Mouse (Mus musculus): Measurements from ENCODE around the gene Ttc39b.
A peak's percentile ranks its signal among the peaks of the same experiment; 100 is the strongest.

The Ttc39b gene

DNA sequence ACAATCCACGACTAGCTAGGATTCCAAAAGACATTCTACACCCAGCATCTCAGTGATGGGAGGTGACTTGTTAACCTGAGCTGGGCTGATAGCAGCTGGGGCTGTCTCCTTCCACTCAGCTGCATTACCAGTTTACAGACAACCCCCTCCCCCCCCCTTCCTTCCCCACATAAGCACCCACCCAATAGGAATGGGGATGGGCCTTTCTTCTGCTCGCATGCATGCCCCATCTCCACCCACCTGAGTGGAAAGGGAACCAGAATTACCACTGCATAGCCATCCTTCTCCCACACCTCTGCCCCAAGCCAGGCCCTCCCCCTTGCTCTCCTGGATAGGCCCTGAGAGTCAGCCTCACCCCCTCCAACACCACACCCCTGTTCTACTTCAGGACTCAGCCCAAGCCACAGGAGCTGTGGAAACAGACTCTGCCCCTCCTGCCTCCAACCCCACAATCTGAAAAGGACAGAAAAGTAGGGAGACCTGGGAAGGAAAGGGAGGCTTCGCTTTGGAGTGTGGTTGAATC lies 6.2 kb downstream of the Ttc39b start:
- no peak for DNase-seq (ENCODE audit: low spot score in 2 of 2)

DNA sequence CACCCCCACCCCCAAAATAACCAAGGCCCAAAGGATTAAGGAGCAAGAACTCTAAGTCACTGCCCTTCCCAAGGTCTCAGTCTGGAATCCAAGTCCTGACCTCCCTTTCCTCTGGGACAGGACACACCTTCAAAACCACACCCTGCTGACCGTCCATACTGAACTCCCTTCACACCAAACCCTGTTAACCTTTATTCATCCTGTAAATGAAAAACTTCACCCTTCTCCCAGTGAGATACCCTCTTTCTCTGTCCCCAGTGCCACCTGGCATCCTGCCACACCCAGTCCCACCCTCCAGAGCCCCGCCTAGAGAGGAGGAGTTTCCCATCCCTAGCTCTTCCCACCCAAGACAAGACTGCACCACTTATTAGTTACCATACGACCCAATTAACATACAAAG lies 7.3 kb downstream of the Ttc39b start:
- DNase-seq (ENCODE audit: low spot score in 2 of 2) = no peak

DNA sequence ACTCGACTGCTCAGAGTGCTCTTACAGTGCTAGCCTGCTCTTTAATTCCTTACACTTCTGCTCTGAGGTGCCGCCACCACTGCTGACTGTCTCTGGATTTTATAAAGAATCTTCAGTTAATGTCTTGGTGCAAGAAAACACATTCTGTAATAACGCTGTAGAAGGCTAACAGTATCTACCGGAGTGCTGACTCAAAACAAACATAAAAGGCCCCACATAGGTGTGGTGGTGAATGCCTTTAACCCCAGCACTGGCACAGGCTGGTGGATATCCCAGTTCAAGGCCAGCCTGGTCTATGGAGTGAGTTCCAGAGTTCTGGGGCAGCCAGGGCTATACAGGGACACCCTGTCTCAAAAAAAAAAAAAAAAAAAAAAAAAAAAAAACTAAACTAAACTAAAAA lies 8.1 kb downstream of the Ttc39b start:
- no peak for DNase-seq (ENCODE audit: low spot score in 2 of 2)

DNA sequence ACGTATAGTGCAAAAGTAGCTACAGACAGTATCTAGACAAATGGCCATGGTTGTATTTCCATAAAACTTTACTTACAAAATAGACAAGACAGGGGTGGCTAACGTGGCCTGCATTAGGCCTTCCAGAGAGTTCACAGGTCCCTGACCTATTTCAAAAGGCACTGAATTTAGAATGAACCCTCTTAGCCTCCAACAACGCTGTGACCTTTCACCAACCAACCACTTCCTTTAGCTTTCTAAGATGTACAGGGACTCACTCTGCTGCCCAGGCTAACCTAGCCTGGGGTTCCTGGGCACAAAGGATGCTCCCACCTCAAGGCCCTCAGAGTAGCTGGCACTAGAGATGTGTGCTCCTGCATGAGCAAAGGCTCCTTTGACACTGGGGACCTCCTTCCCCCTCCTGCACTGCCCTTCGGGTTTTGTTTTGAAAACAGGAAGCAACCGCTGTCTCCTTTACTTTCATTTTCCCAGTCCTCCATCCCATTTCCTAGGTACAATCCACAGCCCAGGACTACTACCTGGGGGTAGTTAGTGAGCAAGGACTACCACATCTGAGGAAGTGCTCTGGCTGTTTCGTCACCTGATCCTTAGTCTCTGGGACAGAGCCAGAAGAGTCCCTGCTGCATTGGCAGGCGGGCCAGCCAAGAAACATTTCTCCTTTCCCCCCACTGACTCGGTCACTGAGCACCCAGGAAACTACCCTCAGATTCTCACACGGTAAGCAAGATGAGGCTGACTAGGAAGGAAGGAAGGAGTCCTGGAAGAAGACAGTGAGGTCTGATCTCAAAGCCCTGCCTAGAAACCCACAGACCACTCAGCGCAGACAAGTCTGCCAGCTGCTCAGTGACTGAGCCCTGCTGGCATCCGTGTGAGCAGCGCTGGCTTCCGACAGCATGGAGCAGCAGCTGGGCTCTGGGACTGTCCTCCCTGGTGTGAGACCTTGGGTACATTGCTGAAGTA lies 8.9 kb downstream of the Ttc39b start:
- DNase-seq (ENCODE audit: low spot score in 2 of 2) = peak; percentile 45

DNA sequence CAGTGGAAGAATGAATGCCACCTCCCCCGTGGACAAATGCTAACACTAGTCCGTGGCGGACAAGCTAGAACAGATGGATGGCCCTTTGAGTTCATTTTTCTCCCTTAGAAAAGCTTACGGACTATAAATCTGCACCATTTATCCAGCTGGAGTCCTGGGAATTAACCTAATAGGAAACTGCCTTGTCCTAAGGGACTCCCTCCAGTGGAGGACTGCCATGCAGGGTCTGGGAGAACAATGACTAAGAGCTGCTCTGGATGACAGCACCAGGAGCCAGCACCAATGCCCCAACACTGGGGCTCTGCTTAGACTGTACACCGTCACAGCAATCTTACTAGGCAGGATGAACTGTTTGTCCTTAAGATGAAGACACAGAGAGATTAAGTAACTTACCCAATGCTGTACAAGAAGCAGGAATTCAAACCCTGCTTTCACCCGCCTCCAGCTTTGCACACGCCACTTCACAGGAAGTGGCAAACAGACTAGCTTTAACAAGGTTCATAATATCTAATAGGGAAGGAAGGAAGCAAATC lies 9.7 kb downstream of the Ttc39b start:
- no peak for DNase-seq (ENCODE audit: low spot score in 2 of 2)

DNA sequence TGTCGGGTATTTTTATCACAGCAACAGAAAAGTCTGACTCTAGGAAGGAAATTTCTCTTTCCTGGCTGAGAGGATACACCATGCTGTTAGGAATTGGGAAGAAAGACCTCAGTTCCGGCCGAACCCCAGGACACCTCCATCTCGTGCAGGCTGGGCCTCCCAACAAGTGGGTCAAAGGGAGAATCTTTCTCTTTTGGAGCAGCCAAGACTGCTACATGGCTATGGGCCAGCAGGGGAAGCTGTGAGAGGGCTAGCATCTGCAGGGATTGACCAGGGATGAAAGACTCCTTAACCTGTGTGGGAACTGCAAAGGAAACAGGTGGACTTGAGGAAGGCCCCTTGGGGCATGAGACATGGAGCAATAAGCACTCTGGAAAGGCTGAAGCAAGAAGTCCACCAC lies 11.7 kb downstream of the Ttc39b start:
- DNase-seq (ENCODE audit: low spot score in 2 of 2) = no peak

DNA sequence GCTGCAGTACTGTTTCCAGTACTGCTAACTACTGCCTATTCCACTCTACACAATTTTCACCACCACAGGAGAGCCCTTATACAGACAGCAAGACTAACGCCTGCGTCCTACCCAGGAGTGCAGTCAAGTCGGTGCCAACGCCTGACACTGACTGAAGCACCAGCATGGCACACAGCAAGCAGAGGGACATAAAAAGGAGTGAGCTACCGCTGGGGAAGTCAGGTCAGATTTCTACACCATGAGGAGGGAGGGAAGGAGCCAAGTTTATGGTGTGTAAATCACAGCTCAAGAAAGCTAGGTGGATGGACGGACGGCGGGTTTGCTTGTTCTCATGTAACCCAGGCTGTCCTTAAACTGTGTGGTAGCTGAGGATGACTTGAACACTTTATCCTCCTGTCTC lies 12.6 kb downstream of the Ttc39b start:
- DNase-seq (ENCODE audit: low spot score in 2 of 2) = no peak

DNA sequence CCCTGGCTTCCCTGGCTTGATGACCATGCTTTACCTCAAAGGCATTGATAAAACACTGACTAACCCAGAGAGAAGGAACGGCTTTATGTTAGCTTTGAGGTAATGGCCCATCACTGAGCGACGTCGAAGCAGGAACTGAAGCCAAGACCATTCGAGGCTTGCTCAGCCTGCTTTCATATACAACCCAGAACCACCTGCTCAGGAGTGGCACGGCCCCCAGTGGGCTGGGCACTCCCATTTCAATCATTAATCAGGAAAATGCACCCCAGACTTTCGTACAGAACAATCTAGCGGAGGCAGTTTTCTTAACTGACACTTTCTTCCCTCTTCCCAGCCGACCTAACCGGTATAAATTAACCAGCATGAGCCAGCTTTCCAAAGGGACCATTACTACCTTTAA lies 13.1 kb downstream of the Ttc39b start:
- no peak for DNase-seq (ENCODE audit: low spot score in 2 of 2)

DNA sequence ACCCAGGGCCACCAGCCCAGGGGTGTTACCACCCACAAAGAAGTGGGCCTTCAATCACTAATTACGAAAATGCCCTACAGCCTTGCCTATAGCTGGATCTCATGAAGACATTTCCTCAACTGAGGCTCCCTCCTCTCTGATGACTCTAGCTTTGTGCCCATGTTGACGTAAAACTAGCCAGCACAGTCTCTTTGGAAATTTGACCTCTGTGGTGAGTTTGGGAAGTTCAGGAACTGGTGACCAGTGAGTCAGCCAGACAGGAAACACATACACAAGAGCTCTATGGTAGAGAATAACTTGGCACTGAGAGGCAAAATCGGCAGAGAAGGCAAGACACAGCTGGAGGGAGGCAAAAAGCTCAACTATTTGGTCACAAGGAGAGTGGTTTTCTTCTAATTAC lies 15.1 kb downstream of the Ttc39b start:
- no peak for DNase-seq (ENCODE audit: low spot score in 2 of 2)

DNA sequence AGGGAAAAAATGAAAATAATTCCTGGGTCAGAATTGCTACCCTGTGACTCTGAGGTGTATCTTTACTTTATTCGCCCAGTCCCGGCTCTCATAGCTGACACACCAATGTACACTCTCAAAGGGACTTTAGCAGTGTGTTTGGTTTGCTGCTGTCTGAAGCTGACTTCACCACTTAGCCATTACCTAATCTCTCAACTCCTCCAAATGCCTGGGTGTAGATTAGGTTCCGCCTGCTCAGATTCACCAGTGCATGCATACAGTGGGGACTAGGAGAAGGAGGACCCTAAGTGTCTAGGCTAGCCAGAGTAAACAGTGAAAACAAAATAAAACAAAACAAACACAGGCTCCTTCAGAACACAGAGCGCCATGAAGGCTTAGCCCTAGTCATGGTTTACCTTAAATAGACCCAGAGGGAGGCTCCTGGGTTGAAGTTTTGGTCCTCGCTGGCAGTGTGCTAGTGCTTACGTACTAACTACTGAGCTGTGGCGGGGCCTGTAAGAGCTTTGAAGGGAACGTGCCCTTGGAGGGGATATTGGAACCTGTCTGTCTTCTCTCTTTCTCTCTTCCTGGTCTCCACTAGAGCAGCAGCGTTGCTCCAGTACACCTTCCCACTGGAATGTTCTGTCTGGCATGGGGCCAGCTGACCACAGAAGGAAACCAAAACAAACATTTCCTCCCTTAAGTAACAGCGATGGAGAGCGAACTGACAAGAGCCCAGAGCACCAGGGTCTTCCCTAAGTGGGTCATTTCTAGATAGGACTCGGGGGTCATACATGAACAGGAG lies 16.2 kb downstream of the Ttc39b start:
- DNase-seq (ENCODE audit: low spot score in 2 of 2) = no peak

DNA sequence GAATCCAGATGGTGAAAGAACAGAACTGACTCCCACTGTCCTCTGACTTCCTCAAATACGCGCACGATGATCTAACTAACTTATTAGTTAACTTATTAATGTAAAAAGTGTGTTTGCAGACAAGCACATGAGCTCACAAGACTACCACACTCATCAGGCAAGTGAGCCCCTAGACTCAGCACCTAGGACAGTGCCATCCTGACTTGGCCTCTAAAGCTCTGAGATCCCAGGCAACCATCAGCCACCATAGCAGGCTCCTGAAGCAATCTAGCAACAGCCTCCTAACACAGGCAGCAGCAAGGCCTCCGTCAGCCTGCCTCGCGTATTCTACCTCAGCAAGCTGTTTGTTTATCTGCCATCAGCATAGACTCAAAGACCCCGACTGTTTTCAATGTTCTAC lies 17.2 kb downstream of the Ttc39b start:
- DNase-seq (ENCODE audit: low spot score in 2 of 2) = no peak

DNA sequence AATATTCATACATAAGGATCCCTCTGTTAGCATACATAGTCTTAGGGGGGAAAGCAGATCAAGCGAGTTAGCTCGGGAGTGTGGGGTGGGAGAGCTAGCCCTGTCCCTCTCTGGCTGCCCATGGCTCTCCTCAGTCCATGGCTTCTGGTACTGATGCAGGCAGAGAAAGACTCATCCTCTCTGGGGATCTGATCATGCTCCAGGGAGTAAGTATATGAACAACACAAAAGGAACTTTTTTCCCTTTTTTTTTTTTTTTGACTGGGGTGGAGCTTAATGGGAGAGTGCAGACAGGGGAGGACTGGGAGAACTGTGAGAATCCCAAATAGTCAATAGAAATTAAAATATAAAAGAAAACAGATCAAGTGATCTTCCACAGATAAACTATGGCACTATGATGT lies 19.0 kb downstream of the Ttc39b start:
- no peak for DNase-seq (ENCODE audit: low spot score in 2 of 2)

DNA sequence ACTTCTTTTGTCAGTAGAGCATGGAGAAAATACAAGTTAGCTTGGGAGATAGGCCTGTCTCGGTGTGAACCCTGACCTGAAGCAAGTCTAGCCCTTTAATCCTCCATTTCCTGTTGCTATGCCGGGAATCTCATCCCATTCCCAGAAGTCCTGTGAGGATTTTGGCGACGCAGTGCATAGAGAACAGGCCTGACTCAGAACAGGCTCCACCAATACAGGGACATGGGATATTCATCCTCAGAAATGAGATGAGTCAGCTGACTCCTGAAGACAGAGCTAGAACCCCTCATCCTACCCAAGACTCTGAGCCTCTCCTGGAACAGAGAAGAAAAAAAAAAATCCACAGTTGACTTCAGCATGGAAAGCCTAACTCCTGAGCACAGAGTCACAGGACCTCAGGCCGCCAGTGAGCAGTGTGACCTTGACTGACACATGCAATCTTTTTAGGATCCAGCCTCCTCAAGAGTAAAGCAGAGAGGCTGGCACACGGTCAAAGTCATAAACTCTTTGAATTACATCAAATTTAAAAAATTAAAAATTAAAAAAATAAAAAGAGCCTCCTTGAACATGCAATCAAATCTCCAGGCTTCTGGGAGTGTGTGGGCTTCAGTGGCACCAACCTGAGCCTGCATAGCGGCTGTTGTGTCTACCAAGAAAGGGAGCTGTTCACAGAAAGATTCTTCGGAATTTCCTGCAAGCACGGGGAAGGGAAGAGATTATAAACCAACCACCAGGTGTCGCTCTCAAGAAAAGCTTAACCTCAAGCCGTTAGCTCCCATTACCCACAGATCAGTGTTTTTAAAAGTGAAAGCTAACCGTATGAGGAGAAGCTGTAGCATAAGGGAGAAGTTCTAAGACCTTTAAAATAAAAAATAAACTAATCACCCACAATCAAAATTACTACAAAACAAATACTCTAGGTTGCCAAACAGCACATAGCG lies 20.9 kb downstream of the Ttc39b start:
- peak; percentile 64 to 73 for DNase-seq (ENCODE audit: low spot score in 2 of 2)

DNA sequence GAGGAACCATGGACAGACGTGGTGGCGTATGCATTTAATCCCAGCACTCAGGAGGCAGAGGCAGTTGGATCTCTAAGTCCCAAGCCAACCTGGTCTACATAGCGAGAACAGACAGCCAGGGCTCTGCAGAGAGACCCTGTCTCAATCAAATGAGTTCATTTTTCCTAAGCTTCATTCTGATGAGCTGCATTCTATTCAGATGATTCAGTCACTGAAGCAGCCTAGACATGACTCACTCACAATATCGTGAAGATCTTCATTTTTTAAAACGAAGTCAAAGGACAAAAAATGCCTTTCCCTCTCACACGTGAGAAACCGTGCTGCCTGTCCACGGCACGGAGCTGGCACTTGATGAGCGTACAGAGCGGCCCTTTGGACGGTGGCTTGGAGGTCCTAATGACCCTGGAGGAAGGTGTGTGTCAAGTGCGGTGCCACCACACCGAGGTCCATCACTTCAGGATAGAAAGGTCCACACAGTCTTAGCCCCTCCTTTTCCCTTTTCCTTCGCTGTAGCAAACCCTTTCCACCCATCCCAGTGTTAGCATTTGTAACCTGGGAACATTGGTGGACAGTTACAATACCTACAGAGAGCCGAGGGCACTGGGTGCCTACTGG lies 21.8 kb downstream of the Ttc39b start:
- DNase-seq (ENCODE audit: low spot score in 2 of 2) = no peak

DNA sequence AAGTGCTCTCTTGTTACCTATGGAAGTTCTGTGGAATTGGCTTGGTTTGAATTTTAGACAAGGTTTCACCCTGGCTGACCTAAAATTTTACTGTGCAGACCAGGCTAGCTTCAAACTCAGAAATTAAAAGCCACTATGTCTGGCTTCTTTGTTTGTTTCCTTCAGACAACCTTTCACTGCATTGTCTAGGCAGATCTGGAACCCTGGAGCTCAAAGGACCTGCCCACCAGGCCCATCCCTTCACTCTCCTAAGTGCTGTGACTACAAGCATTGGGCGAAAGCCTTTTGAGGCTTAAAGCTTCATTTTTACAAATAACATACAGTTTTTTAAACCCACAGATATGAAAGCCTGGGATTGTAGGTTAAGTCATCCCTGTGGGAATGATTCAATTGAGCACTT lies 22.3 kb downstream of the Ttc39b start:
- no peak for DNase-seq (ENCODE audit: low spot score in 2 of 2)

DNA sequence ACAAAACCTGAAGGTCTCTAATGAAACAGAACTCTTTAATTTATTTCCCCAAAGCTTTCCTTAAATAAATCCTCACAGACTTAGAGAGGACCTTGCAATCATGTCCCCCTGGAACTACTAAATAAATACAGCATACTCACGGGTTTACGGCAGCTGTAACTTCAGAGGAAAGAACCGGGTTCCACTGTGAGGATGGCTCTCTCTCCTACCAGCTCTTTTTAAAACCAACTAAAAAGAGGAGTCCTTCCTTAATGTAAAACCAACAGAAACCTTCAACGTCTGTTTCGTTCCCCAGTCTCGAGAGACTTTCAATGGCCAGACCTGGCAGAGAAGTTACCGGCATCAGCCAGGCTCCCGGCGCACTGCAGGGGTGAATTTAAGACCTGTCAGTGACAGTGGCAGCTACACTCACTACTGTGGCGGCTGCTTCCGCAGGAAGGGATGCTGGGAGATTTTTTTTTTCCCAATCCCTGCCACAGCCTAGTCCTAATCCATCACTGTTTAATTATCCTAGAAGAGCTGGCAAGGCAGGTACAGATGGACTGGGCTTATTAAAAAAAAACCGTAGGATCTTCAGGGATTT lies 39.2 kb downstream of the Ttc39b start:
- no peak for DNase-seq (ENCODE audit: low spot score in 2 of 2)

DNA sequence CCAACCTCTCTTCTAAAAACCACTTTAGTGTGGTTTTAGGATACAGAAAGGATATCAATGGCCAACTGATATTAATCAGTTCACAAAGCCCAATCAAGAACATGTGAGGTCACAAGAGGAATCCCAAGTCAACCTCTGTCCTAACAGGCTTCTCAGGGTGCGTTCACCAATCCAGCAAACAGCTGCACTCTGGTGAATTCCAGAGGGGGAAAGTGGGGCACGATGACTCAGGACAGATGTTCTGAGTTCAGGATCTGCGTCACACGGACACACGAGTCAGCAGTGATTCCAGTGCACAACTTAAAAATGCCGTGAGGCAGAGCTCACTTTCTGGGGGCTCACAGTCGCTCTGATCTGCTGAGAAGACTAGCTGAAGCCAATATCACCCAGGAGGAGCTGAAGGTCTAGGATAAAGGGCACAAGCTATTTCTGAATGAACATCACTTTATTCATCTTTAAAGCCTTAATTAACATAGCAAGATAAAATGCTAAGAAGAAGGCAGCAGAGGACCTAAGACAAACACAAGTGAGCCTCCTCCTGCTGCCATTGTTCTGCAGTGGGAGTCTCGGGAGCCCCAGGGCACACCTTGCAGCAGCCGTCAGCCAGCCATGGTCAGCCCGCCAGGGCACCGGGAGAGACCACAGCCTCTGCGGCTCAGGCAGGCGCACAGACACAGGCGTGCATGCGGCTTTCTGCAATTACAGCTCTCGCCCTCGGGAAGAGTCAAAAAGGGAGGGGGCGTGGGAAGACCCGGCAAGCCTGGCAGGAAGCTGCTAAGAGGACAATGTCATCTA lies 39.9 kb downstream of the Ttc39b start:
- no peak for DNase-seq (ENCODE audit: low spot score in 2 of 2)

DNA sequence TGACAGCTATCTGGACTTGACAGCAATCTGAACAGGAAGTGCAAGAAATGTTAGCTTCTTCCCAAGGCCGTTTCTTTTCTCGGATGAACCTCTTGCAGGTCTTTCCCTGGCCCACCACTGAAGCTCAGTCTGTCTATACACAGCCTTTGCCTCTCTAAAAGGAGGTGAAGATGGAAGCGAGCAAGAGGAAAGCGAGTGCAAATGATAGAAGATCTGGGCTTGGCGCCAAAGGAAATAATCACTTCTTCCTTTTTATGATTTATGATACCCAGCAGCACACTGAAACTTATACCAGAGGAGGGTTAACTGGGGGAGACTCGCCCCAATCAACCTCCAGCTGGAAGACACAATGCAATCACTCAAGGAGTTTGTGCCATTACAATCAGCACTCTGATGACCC lies 41.6 kb downstream of the Ttc39b start:
- DNase-seq (ENCODE audit: low spot score in 2 of 2) = no peak

DNA sequence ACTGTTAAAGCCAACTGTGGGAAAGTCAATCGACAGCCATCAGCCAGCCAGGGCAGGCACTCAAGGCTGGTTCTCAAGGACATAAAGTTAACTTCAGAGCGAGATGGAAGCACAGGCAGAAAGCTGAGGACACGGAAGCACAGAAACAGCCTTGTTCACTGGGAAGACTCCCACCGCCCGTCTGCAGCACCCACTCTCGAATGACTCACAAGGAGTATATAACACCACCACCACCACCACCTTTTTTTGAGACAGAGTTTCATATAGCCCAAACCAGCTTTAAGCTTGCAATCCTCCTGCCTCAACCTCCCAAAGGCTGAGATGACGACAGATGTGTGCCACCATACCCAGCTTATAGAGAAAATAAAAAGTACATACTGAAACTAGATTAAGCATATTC lies 44.8 kb downstream of the Ttc39b start:
- no peak for DNase-seq (ENCODE audit: low spot score in 2 of 2)

DNA sequence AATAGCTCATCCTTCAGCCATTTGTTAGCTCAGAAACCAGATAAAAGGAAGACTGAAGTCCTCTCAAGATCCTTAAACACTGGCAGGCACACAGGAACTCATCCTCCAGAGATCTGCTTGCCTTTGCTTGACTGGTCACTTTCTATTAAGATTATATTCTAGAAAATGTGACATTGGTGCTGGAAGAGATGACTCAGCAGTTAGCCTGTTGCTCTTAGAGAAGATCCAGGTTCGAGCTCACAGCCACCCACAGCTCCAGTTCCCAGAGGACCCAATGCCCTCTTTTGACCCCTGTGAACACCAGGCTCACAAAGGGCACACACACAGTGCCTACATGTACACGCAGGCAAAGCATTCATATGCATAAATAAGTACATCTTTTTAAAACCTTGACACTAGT lies 49.8 kb downstream of the Ttc39b start:
- no peak for DNase-seq (ENCODE audit: low spot score in 2 of 2)
